Mouse (Mus musculus) MEL (cell line): ENCODE results near the gene Dnaic2.

ENCODE experiments used
- CTCF ChIP-seq, 3 experiments: IDR thresholded peaks in 2 of 3; conservative IDR thresholded peaks in 1 of 3; 2 replicates each; pipeline ENCODE4 v1.5.1; 2011 to 2012; ENCODE audit warnings: low read length in 3 of 3, low read depth in 2 of 3, mild to moderate bottlenecking in 2 of 3, improper control_type of control experiment in 1 of 3, inconsistent platforms in 1 of 3, mixed read lengths in 1 of 3, moderate library complexity in 1 of 3; ENCODE audit not compliant: control insufficient read depth in 1 of 3, insufficient read depth in 1 of 3, poor library complexity in 1 of 3, severe bottlenecking in 1 of 3
- EP300 ChIP-seq, 2 experiments: IDR thresholded peaks; 2 replicates each; pipeline ENCODE4 v1.6.1; 2011; ENCODE audit warnings: improper control_type of control experiment in 2 of 2, low read length in 2 of 2, low read depth in 1 of 2, mild to moderate bottlenecking in 1 of 2
- ETS1 ChIP-seq: IDR thresholded peaks from 2 replicates; pipeline ENCODE4 v1.6.1; 2012; ENCODE audit warnings: low read depth, mild to moderate bottlenecking, inconsistent platforms, low read length, improper control_type of control experiment, moderate library complexity
- HCFC1 ChIP-seq: IDR thresholded peaks from 2 replicates; pipeline ENCODE4 v1.6.1; 2012; ENCODE audit warnings: low read depth, mild to moderate bottlenecking, inconsistent platforms, low read length, improper control_type of control experiment, moderate library complexity
- KAT2A ChIP-seq: conservative IDR thresholded peaks from 2 replicates; pipeline ENCODE4 v1.6.1; 2012; ENCODE audit warnings: low read depth, low read length, improper control_type of control experiment, inconsistent platforms
- MAFK ChIP-seq: IDR thresholded peaks from 2 replicates; pipeline ENCODE4 v1.6.1; 2011; ENCODE audit warnings: low read depth, mild to moderate bottlenecking, low read length, improper control_type of control experiment, borderline replicate concordance
- NRF1 ChIP-seq: IDR thresholded peaks from 2 replicates; pipeline ENCODE4 v1.6.1; 2014; ENCODE audit warnings: low read depth, mild to moderate bottlenecking, inconsistent platforms, low read length, improper control_type of control experiment, moderate library complexity; ENCODE audit not compliant: poor library complexity, insufficient read depth, severe bottlenecking
- POLR2A ChIP-seq, 2 experiments: IDR thresholded peaks; 2 replicates each; pipeline ENCODE4 v1.6.1; 2011 to 2012; ENCODE audit warnings: low read length in 2 of 2, mild to moderate bottlenecking in 2 of 2, control low read depth in 1 of 2, improper control_type of control experiment in 1 of 2, low read depth in 1 of 2, moderate library complexity in 1 of 2; ENCODE audit not compliant: control insufficient read depth in 1 of 2, insufficient read depth in 1 of 2, poor library complexity in 1 of 2
- POLR2AphosphoS2 ChIP-seq: IDR thresholded peaks from 2 replicates; pipeline ENCODE4 v1.6.1; 2011; ENCODE audit warnings: low read length, improper control_type of control experiment
- RCOR1 ChIP-seq: IDR thresholded peaks from 2 replicates; pipeline ENCODE4 v1.6.1; 2012; ENCODE audit warnings: low read depth, mild to moderate bottlenecking, inconsistent platforms, low read length, improper control_type of control experiment
- SMC3 ChIP-seq: IDR thresholded peaks from 2 replicates; pipeline ENCODE4 v1.6.1; 2011; ENCODE audit warnings: low read depth, low read length, improper control_type of control experiment
- TCF12 ChIP-seq: IDR thresholded peaks from 2 replicates; pipeline ENCODE4 v1.6.1; 2014; ENCODE audit warnings: low read depth, mild to moderate bottlenecking, inconsistent platforms, low read length, improper control_type of control experiment, moderate library complexity
- USF2 ChIP-seq, 2 experiments: IDR thresholded peaks; 2 replicates each; pipeline ENCODE4 v1.6.1; 2011 to 2012; ENCODE audit warnings: improper control_type of control experiment in 2 of 2, low read length in 2 of 2, borderline replicate concordance in 1 of 2, inconsistent platforms in 1 of 2, low read depth in 1 of 2, mild to moderate bottlenecking in 1 of 2; ENCODE audit not compliant: insufficient read depth in 1 of 2
- ZKSCAN1 ChIP-seq: IDR thresholded peaks from 2 replicates; pipeline ENCODE4 v1.6.1; 2012; ENCODE audit warnings: low read depth, mild to moderate bottlenecking, inconsistent platforms, low read length, improper control_type of control experiment, moderate library complexity

DNA sequence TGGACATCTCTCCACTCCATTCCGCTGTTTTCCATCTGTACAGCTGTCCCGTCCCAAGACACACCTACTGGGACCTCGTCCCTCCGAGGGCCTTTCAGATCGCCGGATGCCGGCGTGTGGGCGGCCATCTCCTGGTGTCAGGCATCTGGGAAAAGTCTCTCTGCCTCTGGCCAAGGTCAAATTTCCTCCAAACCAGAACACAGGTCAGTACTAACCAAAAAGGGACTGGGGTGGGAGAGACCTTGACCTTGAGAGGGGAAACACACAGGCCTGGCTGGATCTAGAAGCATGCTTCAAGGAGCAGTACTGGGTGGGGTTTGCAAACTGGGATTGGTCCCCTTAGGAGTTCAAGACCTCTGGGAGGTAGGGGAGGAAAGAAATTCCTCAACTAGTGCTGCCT is 62.5 kb downstream of the Dnaic2 start:
- no peak for TF ChIP-seq POLR2A (IDR thresholded peaks at IDR 0.05; ENCODE audit: control insufficient read depth in 1 of 2, insufficient read depth in 1 of 2, low read depth in 1 of 2, low read length in 2 of 2, poor library complexity in 1 of 2)
- TF ChIP-seq KAT2A, result no peak
- TF ChIP-seq CTCF (IDR thresholded peaks at IDR 0.05 in 2 of 3, conservative IDR thresholded peaks at IDR 0.05 in 1 of 3; ENCODE audit: control insufficient read depth in 1 of 3, insufficient read depth in 1 of 3, low read depth in 2 of 3, low read length in 3 of 3, poor library complexity in 1 of 3, severe bottlenecking in 1 of 3), result no peak
- no peak for TF ChIP-seq MAFK
- TF ChIP-seq POLR2AphosphoS2, result no peak
- no peak for TF ChIP-seq NRF1
- TF ChIP-seq USF2 (IDR thresholded peaks at IDR 0.05; ENCODE audit: borderline replicate concordance in 1 of 2, insufficient read depth in 1 of 2, low read depth in 1 of 2, low read length in 2 of 2), result no peak
- no peak for TF ChIP-seq HCFC1
- no peak for TF ChIP-seq RCOR1
- no peak for TF ChIP-seq TCF12
- TF ChIP-seq ETS1, result no peak
- no peak for TF ChIP-seq EP300 (IDR thresholded peaks at IDR 0.05; ENCODE audit: low read depth in 1 of 2, low read length in 2 of 2)
- no peak for TF ChIP-seq SMC3
- TF ChIP-seq ZKSCAN1, result no peak
